Mouse (Mus musculus) cortical plate, adult 2 months (tissue): ENCODE results near the gene Amfr.

Experiments used
- CTCF ChIP-seq: fragments of 200-500 bp; IDR thresholded peaks from 2 replicates; pipeline ENCODE4 v1.5.1; 2011; ENCODE audit warnings: mild to moderate bottlenecking, control low read depth, low read length; ENCODE audit not compliant: insufficient read depth; ENCODE audit errors: extremely low read depth
- POLR2A ChIP-seq: fragments of 200-500 bp; IDR thresholded peaks from 2 replicates; pipeline ENCODE4 v1.6.1; 2011; ENCODE audit warnings: mild to moderate bottlenecking, low read length, control low read depth; ENCODE audit not compliant: insufficient read depth; ENCODE audit errors: extremely low read depth

DNA sequence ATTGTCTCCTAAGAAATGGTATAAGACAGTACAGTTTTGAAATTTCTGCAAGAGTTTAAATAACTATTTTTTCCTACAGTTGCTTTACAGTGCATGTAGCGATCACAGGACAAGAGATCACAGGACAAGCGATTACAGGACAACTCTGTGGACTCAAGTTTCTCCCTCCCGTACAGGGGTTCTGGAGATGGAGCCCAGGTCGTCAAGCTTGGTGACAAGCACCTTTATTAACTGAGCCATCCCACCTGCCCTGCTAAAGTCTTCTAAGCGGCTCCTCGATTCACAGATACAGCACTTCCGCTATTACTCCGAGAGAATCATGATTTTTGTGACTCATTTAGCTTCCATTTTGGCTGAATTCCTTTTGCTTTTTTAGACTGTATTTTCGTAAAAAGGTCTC is 17.1 kb upstream of the Amfr start:
- TF ChIP-seq CTCF: no peak
- TF ChIP-seq POLR2A: no peak
